Mouse (Mus musculus): ENCODE measurements around the gene Nfia.

The Nfia gene

DNA sequence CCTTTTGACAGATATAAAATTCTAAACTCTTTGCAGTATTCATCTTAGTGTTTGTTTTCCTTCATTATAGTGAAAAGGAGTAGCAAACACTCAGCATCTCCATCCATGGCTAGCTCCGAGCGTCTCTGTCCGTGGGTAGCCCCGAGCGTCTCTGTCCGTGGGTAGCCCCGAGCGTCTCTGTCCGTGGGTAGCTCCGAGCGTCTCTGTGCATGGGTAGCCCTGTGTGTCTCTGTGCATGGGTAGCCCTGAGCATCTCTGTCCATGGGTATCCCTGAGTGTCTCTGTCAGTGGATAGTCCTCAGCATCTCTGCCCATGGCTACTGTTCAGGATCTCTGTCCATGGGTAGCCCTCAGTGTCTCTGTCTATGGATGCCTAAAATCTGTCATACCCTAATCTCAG, 140.0 kb downstream of the Nfia start:
- no peak for DNase-seq (ENCODE audit: low spot score)

DNA sequence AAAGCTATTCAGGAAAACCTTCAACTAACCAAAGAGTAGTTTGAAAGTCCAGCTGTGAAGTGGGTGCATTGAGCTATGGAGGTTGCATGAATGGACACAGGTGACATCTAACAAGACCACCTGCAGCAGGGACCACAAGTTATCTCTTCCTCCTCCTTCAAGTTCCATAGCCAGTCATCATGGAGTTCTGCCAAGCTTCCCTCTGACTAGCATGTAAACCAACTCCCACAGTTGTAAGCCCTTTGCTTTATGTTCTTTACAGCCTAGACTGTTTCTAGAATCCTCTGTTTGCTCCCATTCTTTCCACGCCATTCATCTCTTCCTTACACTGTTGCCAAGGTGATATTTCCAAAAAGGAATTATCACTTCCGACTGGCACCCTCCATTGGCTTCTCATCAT, 141.8 kb downstream of the Nfia start:
- no peak for DNase-seq (ENCODE audit: low spot score)

DNA sequence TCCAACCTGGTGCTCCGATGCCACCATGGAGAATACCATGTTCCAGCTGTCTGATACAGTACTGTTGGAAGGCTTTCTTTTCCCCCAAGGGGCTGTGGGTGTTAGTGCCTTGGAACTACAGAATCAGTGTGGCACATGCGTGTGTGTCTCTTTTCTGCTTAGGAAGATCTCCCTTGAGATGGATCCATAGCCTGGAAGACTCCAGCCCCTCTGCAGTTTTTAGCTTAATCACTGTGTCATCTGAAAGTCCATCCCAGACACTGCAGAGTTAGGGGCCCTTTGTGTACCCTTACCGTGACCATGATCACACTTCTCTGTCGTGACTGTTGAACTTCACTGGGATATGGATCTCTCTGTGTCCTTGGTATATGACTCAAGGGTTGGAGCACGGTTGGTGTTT, 142.2 kb downstream of the Nfia start:
- no peak for DNase-seq (ENCODE audit: low spot score)

DNA sequence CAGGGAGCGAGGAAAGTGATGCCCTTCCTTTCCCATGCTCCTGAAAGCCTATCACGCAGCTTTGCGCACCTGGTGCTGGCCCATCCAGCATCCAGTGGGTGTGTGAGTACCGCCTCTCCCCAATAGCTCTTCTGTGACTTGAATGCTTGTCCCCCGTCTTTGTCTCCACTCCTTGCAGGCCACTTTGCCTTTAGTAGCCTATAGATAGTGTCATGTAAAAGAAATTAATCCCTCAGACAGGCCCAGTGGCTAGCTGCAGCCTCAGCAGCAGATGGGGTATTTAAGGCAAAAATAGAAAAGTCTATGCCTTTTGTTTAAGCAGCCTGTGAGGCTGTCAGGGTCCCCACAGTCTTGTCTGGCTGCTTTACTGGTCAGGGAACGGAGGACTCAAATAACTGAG, 145.0 kb downstream of the Nfia start:
- DNase-seq (ENCODE audit: low spot score) = no peak

DNA sequence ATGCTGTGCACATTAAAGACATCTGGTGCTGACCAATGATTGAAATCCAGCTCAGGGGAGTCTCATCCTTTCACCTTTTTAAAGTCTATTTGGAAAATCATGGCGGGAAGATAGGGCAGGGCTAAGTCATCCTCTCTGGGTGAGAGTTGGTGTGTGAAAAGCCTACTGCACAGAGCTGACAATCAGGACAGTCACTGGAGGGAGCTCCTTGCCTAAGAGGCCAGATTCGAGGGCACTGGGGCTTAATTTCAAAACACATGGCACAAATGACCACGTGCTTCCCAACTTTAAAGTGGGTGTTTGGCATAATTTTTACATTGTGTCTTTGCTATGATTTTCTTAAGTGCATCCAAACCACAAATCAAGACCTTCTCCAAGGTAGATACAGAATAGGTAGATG, 146.1 kb downstream of the Nfia start:
- DNase-seq (ENCODE audit: low spot score) = no peak

DNA sequence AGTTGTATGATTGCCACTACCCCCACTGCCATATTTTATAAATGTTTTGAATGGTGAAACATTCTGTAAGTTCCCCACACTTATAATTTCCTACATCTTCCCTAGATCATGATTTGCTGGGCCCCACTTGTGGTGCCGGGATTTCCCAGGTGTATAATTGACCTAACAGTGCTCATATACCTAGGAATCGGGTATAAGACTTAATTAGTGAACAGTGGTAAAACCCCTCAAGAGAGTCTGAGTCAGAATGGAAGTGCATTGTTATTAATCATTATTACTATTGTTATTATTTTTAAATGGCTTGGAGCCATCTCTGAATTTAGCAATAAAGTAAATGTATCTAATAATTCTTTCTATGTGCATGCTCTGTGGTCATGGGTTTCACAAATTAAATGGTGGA, 147.2 kb downstream of the Nfia start:
- DNase-seq (ENCODE audit: low spot score) = no peak

DNA sequence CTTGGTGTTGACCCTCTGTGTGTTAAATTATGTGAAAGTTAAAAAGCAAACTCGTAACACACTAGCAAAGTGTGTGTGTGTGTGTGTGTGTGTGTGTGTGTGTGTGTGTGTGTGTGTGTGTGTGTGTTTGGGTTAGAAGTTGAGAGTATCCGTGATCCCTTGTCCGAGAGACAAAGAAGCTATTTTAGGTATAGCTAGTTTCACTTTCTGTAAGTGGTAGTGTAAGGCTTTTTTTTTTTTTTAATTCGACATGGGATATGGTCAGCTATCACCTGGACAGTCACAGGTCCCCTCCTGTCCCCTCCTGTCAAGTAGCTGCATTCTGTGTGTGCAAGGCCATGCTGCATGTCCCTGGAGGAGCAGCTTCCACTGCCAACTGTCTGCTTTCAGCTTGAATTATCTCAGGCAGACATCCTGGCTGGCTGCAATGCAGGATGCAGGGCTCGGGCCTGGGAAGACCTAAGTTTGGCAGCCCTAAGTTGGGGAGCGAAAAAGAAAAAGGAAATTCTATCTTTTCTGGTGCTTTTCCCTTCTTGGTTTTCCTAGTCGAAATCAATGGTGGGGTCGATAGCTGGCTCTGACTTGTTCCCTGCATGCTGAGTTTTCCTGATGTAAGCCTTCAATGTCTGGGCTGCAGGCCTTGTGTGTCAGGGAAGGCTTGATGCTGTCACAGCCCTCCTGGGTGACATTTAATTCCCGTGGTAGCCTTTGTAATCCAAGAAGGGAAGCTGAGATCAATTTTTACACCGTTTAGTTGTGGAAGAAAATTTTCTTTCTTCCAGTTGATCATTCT, 147.9 kb downstream of the Nfia start:
- no peak for DNase-seq (ENCODE audit: low spot score)

DNA sequence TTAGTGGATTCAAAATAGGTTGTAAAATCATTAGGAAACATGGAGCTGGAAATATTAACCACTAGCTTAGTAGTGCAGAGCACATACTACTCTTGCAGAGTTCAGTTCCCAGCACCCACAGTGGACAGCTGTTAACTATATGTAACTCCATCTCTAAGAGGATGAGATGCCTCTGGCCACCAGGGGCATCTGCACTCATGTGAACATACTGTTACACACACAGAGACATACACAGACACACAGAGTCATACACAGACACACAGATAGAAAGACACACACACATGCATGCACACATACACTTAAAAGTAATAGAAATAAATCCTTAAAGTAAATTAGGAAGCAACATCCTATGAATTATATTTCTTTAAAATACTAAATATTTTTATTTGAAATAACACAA, 149.1 kb downstream of the Nfia start:
- no peak for DNase-seq (ENCODE audit: low spot score)

DNA sequence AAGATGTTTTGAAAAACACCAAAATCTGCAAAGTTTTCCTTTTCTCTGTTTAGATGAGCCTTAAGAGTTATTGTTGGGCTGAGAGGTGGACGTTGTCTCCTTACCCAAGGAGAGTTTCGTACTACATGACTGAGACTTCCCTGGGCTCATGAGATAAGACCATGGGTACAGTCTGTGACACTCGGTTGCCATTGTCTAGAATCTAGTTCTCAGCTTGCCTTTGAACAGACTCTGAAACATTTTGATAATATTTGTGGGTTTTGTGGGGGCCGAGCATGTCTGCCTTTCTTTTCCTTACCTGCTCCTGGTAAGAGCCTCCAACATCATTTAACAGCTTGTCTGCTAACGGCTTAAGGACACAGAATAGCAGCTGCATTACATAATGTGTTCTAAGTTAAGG, 150.7 kb downstream of the Nfia start:
- no peak for DNase-seq (ENCODE audit: low spot score)

DNA sequence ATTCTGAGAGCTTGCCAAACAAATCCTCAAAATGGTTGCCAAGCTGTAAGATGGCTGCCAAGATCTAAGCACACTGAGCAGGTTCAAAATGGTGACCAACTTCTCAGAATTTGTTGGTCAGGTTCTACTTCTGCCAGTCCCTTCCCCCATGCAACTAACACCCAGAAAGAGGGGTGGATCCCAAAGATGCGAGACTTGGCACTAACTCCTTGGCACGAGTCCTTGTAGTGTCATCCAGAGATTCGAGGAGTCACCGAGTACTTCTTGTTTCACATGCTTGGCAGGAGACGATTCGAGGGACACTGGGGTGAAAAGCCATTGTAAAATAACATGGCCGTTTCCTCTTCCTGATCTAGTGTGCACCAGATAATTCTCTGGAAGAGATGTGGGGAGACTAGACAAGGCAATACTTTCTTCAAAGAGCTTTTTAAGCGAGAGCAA, 151.4 kb downstream of the Nfia start:
- no peak for DNase-seq (ENCODE audit: low spot score)

DNA sequence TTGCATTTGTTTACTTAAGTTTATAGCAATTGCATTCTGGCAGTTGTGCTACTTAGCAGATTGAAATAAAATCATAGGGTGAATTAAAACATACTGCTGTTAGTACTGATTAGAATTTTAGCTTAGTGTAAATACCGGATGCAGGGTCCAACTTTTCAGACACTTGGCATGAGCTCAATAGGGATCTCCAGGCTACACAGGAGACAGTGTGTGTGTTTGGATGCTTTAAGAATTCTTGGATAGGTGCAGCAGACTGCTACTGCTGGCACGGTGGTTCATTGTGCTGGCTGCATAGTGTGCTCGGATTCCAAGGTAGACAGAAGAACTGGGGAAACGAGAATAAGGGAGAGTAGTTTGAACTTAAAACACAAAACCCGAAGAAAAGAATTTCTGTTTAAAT, 151.9 kb downstream of the Nfia start:
- DNase-seq (ENCODE audit: low spot score) = no peak

DNA sequence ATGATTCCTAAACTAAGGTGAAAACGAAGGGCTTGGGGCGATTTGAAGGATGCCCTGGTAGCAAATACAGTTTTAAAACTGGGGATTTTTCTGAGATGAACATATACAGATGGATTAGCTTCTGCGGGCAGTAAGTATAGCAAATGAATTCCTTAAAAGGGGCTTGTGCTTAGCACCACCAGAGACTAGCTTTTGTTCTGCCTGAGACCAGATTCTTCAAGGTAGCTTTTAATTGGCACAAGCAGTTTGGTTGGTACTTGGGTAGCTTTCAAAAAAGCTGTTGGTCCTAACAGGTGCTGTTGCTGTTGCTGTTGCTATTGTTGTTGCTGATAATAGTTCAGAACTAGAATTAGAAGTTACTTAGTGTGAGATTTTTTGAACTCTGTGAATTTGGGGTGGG, 152.3 kb downstream of the Nfia start:
- DNase-seq (ENCODE audit: low spot score) = no peak

DNA sequence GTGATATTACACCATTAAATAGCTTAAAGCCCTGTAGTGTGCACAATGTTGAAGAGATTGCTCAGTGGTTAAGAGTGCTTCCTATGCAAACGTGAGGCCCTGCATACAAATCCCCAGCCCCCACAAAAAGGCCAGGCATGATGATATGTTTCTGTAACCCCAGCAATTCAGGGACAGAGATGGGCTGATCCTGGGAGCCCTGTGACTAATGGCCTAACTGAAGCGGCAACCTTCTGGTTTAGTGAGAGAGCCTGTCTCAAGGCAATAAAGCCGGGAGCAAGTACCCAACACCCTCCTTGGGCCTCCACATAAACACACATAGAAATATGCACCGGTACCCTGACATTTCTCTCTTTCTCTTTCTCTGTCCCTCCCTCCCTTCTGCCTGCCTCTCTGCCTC, 153.1 kb downstream of the Nfia start:
- DNase-seq (ENCODE audit: low spot score) = no peak

DNA sequence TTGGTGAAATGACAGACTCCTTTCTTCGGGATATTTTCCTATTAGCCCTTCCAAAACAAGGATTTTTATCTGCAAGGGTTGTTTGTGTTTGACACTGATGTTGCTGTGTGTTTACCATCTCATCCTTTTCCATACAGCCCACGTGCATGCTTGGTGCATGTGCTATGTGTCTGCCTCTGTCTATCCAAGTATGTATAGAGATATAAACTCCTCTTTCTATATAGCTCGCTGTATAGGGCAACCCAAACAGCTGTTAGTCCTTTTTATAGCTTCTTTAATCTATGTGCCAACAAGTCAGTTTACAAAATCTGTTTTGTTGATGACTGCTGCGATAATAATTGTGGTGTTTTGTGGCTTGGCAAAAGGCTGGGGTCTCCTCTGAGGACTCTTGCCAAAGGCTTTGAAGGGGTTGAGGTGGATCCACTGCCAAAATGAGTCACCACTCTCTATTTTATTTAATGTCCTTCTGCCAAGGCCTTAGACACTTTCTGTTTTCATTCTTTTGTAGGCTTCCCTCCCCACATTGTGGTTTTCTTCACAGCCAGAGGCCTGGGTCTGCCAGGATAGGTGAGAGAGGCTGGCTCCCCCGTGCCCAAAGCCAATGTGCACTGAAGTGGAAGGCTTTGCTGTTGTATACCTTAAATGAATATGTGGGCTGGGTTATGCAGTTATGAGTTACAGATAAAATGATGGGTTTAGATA, 154.2 kb downstream of the Nfia start:
- no peak for DNase-seq (ENCODE audit: low spot score)

DNA sequence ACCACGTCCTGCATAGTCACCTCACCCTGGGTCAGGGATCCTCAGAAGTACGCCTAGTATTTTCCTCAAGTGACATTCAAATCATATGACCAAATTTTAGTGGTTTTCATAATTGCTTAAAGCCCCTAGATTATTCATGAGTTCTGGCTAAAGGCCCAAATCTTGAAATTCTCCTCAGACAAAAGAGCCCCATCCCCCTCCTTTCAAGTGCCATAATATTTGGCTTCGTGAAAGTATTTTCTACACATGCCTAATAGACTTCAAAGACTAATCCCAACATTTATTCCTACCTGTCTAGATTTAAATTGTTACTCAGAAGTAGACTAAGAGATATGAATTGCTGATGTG, 154.7 kb downstream of the Nfia start:
- no peak for DNase-seq (ENCODE audit: low spot score)

DNA sequence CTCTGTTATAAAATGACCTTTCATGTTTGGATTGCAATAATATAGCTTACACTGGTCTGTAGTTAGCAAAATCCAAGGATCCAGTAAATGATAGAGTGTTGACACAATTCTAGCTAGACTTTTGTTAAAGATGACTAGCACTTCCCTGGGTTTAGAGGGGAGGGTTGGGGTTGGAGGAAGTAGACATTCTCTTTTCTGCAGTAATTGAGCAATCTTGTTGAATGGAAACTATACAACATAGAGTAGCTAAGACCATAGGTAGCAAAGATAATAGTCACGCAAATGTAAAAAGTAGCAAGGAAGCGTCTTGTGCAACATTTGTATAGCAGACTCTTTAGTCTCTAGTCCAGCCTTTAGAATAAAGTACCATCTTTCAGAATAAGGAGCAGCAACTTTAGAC, 163.8 kb downstream of the Nfia start:
- no peak for DNase-seq (ENCODE audit: low spot score)

DNA sequence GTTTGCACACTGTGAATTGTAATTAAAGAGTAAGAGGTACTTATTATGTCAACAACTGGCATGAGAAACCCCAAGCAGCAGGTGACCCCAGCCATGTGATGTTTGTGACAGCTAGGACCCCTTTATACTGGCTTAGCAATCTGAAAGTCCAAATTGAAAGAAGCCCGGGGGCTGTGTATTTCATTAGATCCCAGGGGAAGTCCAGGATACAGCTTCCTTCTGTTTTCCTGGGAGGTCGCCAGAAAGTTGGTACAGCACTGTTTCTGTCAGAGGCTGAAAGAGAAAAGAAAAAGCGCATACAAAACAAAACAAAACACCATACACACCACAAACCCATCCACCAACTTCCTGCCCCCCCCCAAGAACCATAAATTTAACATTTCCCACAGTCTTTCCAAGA, 164.4 kb downstream of the Nfia start:
- no peak for DNase-seq (ENCODE audit: low spot score)

DNA sequence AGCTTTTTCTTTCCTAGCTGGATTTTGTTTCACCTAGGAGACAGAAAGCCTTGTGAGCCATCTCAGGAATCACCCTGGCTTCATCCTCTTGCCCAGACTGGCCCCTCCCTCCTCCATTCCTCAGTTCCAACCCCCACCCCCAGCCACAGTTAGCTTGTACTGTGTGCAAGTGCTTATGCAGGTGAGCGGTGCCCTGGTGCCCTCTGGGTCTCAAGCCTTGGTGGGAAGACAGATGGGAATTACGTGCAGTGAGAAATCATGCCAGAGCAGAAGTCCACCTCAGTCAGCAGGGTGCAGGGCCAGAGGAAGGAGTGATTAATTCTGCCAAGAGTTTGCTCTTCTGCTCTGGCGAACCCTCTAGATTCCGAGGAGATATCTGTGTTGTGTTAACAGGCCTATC, 167.0 kb downstream of the Nfia start:
- DNase-seq (ENCODE audit: low spot score) = no peak

DNA sequence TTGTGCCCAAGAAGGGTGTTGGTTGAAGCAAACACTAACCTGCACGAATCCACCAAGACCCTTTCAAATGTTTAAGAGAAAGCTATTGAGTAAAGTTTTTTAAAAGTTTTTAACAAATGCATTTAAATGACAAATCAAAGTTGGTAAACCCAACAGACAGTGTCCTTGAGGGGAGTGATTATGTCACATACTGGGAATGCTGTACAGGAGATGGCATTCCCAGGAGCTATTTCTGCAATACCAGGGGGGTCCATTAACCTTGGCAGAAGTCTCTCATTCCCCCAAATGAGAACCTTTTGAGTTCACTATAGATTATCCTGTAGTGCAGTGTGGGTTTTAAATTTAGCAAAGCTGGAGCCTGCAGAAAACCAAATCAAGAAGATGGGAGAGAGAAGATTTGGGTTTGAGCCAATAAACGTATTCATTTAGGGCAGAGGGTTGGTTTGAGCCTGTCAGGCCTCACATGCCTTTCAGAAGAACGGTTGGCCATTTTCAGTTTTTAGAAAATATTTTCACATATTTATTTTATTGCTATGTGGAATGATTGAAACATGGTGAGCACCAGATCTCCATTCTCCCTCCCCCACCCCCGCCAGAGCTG, 167.5 kb downstream of the Nfia start:
- DNase-seq (ENCODE audit: low spot score) = no peak

DNA sequence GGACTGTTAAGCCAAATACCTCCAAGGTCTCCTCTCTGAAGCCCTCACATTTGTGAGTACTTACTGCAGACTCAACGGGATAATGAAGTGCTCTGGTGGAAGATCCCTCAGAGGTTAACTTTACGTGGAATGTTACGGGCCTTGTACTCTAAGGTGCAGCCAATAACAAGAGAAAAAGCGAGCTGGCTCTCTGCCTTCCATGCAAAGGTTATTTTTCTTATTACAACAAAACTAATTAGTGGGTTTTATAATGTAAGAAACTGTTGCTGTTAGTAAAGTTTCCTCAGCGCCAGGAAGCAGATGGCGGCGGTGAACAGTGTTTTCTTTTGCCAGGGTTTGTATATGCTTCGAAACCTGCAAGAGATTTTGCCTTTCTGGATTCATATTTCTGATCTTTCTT, 169.1 kb downstream of the Nfia start:
- DNase-seq (ENCODE audit: low spot score) = no peak

DNA sequence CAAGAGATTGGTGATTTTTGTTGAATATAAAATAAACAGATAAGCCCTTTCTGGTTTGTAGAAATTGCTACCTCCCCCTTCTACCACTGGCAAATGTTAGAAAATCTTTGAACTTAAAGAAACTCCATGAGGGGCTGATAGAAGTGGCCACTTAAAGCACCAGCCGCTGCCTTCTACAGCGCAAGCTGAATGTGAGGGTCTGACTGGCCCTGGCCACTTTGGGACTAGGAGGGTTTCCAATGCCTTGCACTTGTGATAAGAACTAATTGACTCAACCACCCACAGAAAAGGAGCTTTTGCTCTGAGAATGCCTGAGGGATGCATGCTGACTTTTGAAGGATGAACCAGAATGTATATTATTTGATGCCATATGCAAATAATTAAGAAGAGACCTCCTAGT, 171.8 kb downstream of the Nfia start:
- DNase-seq (ENCODE audit: low spot score) = no peak

DNA sequence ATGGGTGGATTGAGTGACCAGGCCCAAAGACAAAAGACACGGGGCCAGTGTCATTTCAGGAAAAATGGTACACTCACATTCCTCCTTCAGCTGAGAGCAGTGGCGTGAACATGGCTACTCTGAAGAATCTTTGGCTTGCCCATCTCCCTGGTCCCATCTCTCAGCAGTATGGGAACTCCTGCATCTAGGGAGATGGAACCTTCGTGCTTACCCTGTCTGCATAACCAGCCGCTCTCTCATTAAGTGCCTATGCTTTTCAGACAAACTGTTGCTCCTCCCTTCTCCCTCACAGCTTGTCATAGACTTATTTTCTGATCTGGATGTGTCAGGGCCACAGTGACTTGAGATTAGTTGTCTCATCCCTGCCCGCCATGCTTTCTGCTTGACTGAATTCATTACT, 174.9 kb downstream of the Nfia start:
- DNase-seq (ENCODE audit: low spot score) = no peak

DNA sequence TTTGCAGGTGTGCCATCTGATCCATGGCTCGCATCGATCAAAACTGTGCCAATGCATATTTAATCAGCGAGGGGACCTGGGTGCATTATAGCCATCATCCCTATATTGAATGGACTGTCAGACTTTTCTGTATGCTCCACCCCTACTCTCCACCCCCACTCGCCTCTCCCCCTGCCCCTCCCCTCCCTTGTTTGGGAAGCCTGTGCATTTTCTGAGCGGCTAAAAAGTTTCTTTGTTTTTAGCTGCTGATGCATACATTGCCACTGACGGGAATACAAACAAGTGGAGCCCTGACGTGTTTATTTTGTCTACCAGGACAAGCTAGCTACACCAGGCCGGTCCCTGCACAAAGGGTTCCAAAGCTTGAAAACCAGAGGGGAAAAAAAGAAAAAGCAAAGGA, 175.7 kb downstream of the Nfia start:
- no peak for DNase-seq (ENCODE audit: low spot score)
